Mouse (Mus musculus) kidney, embryonic 14.5 days (tissue): ENCODE measurements around the gene Fam71e1. TPM values are rescaled to one million over a fixed set of nuclear protein-coding genes. Genes with fewer than 3 reads are reported as not detected.

Source experiments
- ATAC-seq: fragments of 200-750 bp; cut with Nextera tagmentation; 2 replicates; pipeline ENCODE4 v1.8.0; 2017; ENCODE audit warnings: moderate number of reproducible peaks, mild to moderate bottlenecking, moderate TSS enrichment, moderate library complexity; ENCODE audit not compliant: low FRiP score, low TSS enrichment
- H3K27ac ChIP-seq: fragments of 300-500 bp; sonication (generic); 2 replicates; pipeline ENCODE4 v1.5.1; 2014; ENCODE audit warnings: low read depth, mild to moderate bottlenecking, low read length, moderate library complexity, mixed read lengths
- H3K27me3 ChIP-seq: fragments of 300-500 bp; sonication (generic); 2 replicates; pipeline ENCODE4 v1.6.1; 2014; ENCODE audit warnings: mild to moderate bottlenecking, low read length; ENCODE audit not compliant: control insufficient read depth, insufficient read depth
- H3K36me3 ChIP-seq: fragments of 300-500 bp; sonication (generic); 2 replicates; pipeline ENCODE4 v1.6.1; 2014; ENCODE audit warnings: low read length, mixed read lengths; ENCODE audit not compliant: control insufficient read depth, insufficient read depth
- H3K4me1 ChIP-seq: fragments of 300-500 bp; sonication (generic); 2 replicates; pipeline ENCODE4 v1.6.1; 2014; ENCODE audit warnings: low read length, mixed read lengths; ENCODE audit not compliant: control insufficient read depth, insufficient read depth
- H3K4me2 ChIP-seq: fragments of 300-500 bp; sonication (generic); replicated peaks from 2 replicates; pipeline ENCODE4 v1.6.1; 2014; ENCODE audit warnings: low read depth, mild to moderate bottlenecking, low read length
- H3K4me3 ChIP-seq: fragments of 300-500 bp; sonication (generic); 2 replicates; pipeline ENCODE4 v1.5.1; 2014; ENCODE audit warnings: mild to moderate bottlenecking, low read length
- H3K9ac ChIP-seq: fragments of 300-500 bp; sonication (generic); 2 replicates; pipeline ENCODE4 v1.6.1; 2014; ENCODE audit warnings: low read depth, mild to moderate bottlenecking, low read length, moderate library complexity
- H3K9me3 ChIP-seq: fragments of 300-500 bp; sonication (generic); 2 replicates; pipeline ENCODE4 v1.6.1; 2016; ENCODE audit warnings: low read length; ENCODE audit not compliant: control insufficient read depth
- WGBS: fragments of 180-500 bp; shearing (Covaris S2); extraction: QIAGEN DNeasy Blood & Tissue Kit; methylation state at CpG from one replicate; pipeline ENCODE4 v1.1.7; 2014; 5-methylcytosine and 5-hydroxymethylcytosine counted together
- polyA plus RNA-seq: library from polyadenylated mRNA; unstranded; fragments of >200 nt; fragmentation: Nextera tagmentation; extraction: Ambion mirVana; gene quantifications from 2 replicates; pipeline ENCODE4 v1.2.1, GENCODE M21; 2014

Fam71e1 gene
- polyA plus RNA-seq, 1 experiment from 2014 or later: 16.6 TPM

- ATAC-seq: no peak
- no peaks in the 10 kb centered on the region for H3K27me3 ChIP-seq
- H3K4me1 ChIP-seq: no peaks in the 10 kb centered on the region
- no peak overlapping the region for H3K27ac ChIP-seq
- WGBS: 89% methylated on average over 27 of the region's 27 CpGs
- H3K36me3 ChIP-seq: peaks cover 82% of the 10 kb centered on the region
- no peaks in the 10 kb centered on the region for H3K9me3 ChIP-seq
- H3K4me2 ChIP-seq: no peak overlapping the region
- H3K9ac ChIP-seq: no peak overlapping the region
- H3K4me3 ChIP-seq: no peak overlapping the region
Measured at GRCm38 (mm10) chr7:44535657-44536589, 39.5 kb downstream of the Fam71e1 start.

- no peaks in the 10 kb centered on the region for H3K27me3 ChIP-seq
- H3K36me3 ChIP-seq: peaks cover 88% of the 10 kb centered on the region
Measured at GRCm38 (mm10) chr7:44536590-44536968, 40.2 kb downstream of the Fam71e1 start.

DNA sequence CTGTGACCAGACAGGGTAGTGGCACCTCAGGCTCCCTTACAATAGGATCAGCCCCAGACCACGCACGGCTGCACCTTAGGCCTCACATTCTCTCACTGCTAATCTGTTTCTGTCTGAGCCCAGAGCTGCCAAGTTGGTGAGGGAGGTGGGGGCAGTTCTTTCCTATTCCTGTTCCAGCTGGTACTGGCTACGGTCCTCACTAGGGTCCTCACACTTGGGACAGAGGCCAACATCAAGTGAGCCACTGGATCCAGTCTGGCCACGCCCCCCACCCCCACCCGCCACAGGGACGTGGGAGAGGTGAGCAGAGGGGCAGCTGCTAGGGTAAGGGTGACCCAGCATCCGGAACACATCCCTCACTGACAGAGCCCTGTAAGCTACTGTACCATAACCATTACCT is 40.6 kb downstream of the Fam71e1 start:
- Histone ChIP-seq H3K36me3 (peaks cover 92% of the 10 kb centered on the region), H3K4me2 (no peak overlapping the region), H3K4me1 (no peaks in the 10 kb centered on the region), H3K4me3 (no peak overlapping the region), H3K9ac (no peak overlapping the region), H3K9me3 (no peaks in the 10 kb centered on the region), H3K27me3 (no peaks in the 10 kb centered on the region), H3K27ac (no peak overlapping the region)
- no peak for ATAC-seq
- 71% methylated on average over 7 of the region's 7 CpGs for WGBS

More at GRCm38 (mm10) chr7:44536590-44536968, 40.2 kb downstream of the Fam71e1 start:
- 96% methylated on average over 6 of the region's 6 CpGs for WGBS
- no peaks in the 10 kb centered on the region for H3K9me3 ChIP-seq
- H3K4me3 ChIP-seq: no peak overlapping the region
- H3K4me1 ChIP-seq: no peaks in the 10 kb centered on the region
- H3K27ac ChIP-seq: no peak overlapping the region
- ATAC-seq: no peak
- H3K9ac ChIP-seq: no peak overlapping the region
- H3K4me2 ChIP-seq: no peak overlapping the region

DNA sequence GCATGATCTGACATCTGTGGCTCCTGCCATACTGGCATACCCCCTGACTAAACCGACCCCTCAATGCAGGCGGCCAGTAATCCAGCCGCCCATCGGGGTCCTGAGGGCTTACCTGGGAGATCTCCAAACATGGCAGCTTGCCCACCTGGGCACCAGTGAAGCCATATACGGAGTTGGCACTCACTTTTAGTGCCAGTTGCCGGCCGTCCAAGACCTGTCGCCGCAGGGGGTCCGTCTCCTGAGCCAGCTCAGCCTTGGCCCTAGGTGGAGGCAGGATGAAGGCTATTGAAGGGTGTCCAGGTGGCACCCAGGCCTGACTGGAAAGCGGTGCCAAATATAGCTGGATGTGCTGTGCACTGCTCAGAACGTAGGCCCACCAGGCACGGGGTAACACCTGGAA is 41.1 kb downstream of the Fam71e1 start:
- H3K27me3 ChIP-seq: no peaks in the 10 kb centered on the region
- H3K9me3 ChIP-seq: no peaks in the 10 kb centered on the region
- ATAC-seq: no peak
- H3K9ac ChIP-seq: no peak overlapping the region
- no peak overlapping the region for H3K4me2 ChIP-seq
- H3K36me3 ChIP-seq: peaks cover 95% of the 10 kb centered on the region
- no peak overlapping the region for H3K4me3 ChIP-seq
- no peaks in the 10 kb centered on the region for H3K4me1 ChIP-seq
- WGBS: 92% methylated on average over 13 of the region's 13 CpGs
- H3K27ac ChIP-seq: no peak overlapping the region

DNA sequence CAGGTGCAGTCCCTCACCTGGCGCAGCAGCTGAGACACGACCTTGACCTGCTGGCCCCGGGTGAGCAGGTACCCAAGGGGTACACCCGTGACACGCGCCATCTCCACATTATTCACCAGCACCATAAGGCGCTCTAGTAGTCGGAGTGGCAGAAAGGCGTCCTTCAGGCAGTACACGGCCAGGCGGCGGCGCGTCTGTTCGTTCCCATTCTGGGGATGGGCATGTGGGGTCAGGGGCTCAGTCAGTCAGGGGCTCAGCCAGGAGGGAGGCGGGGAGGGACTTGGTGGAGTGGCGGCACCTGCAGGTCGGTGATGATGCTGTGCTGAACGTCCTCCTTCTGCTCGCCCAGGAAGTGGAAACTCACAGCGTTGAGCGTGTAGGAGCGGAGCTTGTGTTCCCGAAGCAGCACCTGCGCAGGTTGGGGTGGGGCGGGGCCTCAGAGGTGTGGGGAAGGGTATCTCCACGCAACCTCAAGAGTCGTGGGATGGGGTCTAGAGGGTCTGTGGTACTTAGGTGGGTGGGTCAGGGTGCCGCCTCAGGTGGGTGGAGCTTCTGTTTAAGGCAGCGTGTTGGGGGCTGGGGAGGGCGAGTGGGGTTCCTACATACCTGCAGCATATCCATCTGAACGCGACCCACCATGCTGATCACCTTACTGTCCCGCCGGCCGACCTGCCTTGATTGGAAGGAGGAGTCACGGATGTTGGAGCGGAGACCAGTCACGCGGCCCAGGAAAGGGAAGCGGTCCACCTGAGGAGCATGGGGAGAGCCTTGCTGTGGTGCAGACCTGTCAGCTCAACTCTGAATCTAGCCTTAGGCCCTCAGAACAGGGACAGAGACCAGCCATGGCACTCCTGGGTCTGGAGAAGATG is 42.6 kb downstream of the Fam71e1 start:
- Histone ChIP-seq H3K27me3 (no peaks in the 10 kb centered on the region), H3K4me3 (no peak overlapping the region), H3K4me2 (no peak overlapping the region), H3K36me3 (peaks cover 88% of the 10 kb centered on the region), H3K27ac (no peak overlapping the region), H3K4me1 (no peaks in the 10 kb centered on the region), H3K9ac (no peak overlapping the region), H3K9me3 (no peaks in the 10 kb centered on the region)
- no peak for ATAC-seq
- WGBS: 92% methylated on average over 41 of the region's 41 CpGs

GRCm38 (mm10) chr7:44542555-44542954 is 46.2 kb downstream of the Fam71e1 start:
- H3K4me2 ChIP-seq: no peak overlapping the region
- 94% methylated on average over 11 of the region's 11 CpGs for whole genome bisulfite sequencing
- H3K4me3 ChIP-seq: no peak overlapping the region
- peaks cover 53% of the 10 kb centered on the region for H3K36me3 ChIP-seq
- no peak overlapping the region for H3K27ac ChIP-seq
- no peaks in the 10 kb centered on the region for H3K27me3 ChIP-seq
- H3K9ac ChIP-seq: no peak overlapping the region
- ATAC-seq: no peak
- H3K9me3 ChIP-seq: no peaks in the 10 kb centered on the region
- peaks cover 2% of the 10 kb centered on the region for H3K4me1 ChIP-seq

DNA sequence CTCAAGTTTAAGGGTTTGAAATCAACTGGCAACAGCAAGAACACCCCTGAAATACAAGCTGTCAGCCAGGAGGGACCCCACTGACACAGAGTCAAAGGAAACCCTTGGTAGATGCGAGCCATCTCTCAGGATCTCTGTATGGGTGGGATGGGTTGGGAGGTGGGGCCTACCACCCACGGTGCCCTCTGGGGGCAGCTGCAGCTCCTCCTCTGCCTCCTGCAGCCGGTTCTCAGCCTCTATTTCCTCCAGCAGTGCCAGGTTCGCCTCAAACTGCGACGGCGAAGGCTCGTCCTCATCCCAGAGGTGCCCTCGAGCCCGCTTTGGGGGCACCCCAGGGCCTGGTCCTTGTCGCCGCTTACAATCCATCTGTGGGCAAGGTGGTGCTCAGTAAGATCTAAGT is 46.7 kb downstream of the Fam71e1 start:
- WGBS: 83% methylated on average over 12 of the region's 12 CpGs
- ATAC-seq: no peak

GRCm38 (mm10) chr7:44546274-44546673 is 49.9 kb downstream of the Fam71e1 start:
- no peak overlapping the region for H3K27ac ChIP-seq
- no peak for ATAC-seq
- no peak overlapping the region for H3K9ac ChIP-seq
- H3K4me2 ChIP-seq: no peak overlapping the region
- H3K9me3 ChIP-seq: no peaks in the 10 kb centered on the region
- H3K4me1 ChIP-seq: peaks cover 4% of the 10 kb centered on the region
- 93% methylated on average over 3 of the region's 3 CpGs for WGBS
- peaks cover 37% of the 10 kb centered on the region for H3K36me3 ChIP-seq
- H3K27me3 ChIP-seq: no peaks in the 10 kb centered on the region
- H3K4me3 ChIP-seq: no peak overlapping the region

More for the DNA sequence above, 46.7 kb downstream of the Fam71e1 start:
- Histone ChIP-seq H3K27ac (no peak overlapping the region), H3K9me3 (no peaks in the 10 kb centered on the region), H3K9ac (no peak overlapping the region), H3K4me3 (no peak overlapping the region), H3K4me2 (no peak overlapping the region), H3K4me1 (peaks cover 4% of the 10 kb centered on the region), H3K36me3 (peaks cover 48% of the 10 kb centered on the region), H3K27me3 (no peaks in the 10 kb centered on the region)
